Mouse (Mus musculus) heart, embryonic 12.5 days (tissue): Measurements from ENCODE around the gene Mgst3. TPM values are rescaled to one million over a fixed set of nuclear protein-coding genes. Genes with fewer than 3 reads are reported as not detected.
A peak's percentile ranks its signal among the peaks of the same experiment; 100 is the strongest.

ENCODE experiments used
- ATAC-seq: fragments of 200-750 bp; cut with Nextera tagmentation; 2 replicates; pipeline ENCODE4 v1.8.0; 2017; ENCODE audit warnings: moderate TSS enrichment, moderate library complexity; ENCODE audit not compliant: insufficient number of reproducible peaks, low FRiP score
- H3K27ac ChIP-seq: fragments of 300-500 bp; sonication (generic); 2 replicates; pipeline ENCODE4 v1.5.1; 2016; ENCODE audit warnings: mild to moderate bottlenecking, moderate library complexity; ENCODE audit not compliant: poor library complexity, severe bottlenecking
- H3K27me3 ChIP-seq: fragments of 300-500 bp; sonication (generic); replicated peaks from 2 replicates; pipeline ENCODE4 v1.6.1; 2016; ENCODE audit warnings: mild to moderate bottlenecking, moderate library complexity
- H3K36me3 ChIP-seq: fragments of 300-500 bp; sonication (generic); 2 replicates; pipeline ENCODE4 v1.6.1; 2016; ENCODE audit warnings: mild to moderate bottlenecking, moderate library complexity
- H3K4me1 ChIP-seq: fragments of 300-500 bp; sonication (generic); replicated peaks from 2 replicates; pipeline ENCODE4 v1.6.1; 2016; ENCODE audit warnings: mild to moderate bottlenecking
- H3K4me2 ChIP-seq: fragments of 300-500 bp; sonication (generic); 2 replicates; pipeline ENCODE4 v1.6.1; 2016; ENCODE audit warnings: mild to moderate bottlenecking, moderate library complexity
- H3K4me3 ChIP-seq: fragments of 300-500 bp; sonication (generic); 2 replicates; pipeline ENCODE4 v1.5.1; 2016; ENCODE audit warnings: mild to moderate bottlenecking
- H3K9ac ChIP-seq: fragments of 300-500 bp; sonication (generic); 2 replicates; pipeline ENCODE4 v1.6.1; 2016; ENCODE audit warnings: mild to moderate bottlenecking, moderate library complexity
- H3K9me3 ChIP-seq: fragments of 300-500 bp; sonication (generic); replicated peaks from 2 replicates; pipeline ENCODE4 v1.6.1; 2016; ENCODE audit warnings: mild to moderate bottlenecking, moderate library complexity
- WGBS: fragments of 180-500 bp; shearing (Covaris S2); methylation state at CpG from one replicate; pipeline ENCODE4 v1.1.7; 2016; 5-methylcytosine and 5-hydroxymethylcytosine counted together
- polyA plus RNA-seq: library from polyadenylated mRNA; unstranded; fragments of >200 nt; fragmentation: Nextera tagmentation; extraction: Ambion mirVana; gene quantifications from 2 replicates; pipeline ENCODE4 v1.2.1, GENCODE M21; 2016

Gene Mgst3
- polyA plus RNA-seq, result 108 TPM in 2 replicates

DNA sequence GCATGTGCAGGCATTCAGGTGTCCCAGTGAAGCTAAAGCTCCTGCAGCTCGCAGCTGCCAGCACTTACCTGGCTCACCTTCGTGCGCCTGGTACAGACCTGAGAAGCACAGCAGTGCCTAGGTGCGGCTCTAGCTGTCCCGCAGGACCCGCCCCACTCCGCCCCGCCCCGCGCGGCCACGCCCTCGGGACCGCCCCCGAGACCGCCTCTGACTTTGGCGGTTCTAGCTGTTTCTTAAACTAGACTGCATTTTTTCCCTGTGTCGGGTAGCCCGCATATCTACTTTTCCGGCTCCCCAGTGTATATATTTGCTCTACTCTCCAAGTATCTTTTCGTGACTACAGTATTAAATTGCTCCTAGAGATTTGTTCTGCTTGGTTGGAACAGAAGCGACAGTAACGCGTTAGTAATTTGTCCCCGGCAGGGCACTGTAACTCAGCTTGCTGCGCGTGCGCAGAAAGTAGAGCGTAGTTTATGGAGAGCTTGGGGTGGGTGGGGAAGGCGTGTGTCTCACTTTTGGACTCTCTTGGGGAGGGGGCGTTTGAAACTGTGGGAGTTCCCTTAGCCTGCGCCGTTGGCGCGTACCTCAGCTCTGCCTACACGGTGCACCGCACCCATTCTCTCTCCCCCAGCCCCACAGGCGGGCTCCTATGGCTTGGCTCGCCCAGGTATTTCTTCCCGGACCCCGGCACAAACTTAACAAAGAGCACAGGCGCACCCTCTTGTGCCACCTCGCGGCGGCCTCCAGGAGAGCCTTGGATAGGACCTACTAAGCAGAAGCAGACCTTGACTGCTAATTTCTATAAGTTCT lies at the start of gene Mgst3:
Mgst3 (minus strand) TSS at position 159 of the 810 bp plus-strand sequence.
- Histone ChIP-seq H3K36me3 (no peaks in the 10 kb centered on the region), H3K9ac (peak within 1 kb of the TSS; percentile 89), H3K4me2 (peak within 1 kb of the TSS; percentile 88), H3K27ac (peak within 1 kb of the TSS; percentile 87), H3K4me3 (peak within 1 kb of the TSS; percentile 86), H3K27me3 (peaks cover 13% of the 10 kb centered on the region), H3K4me1 (peaks cover 16% of the 10 kb centered on the region), H3K9me3 (no peaks in the 10 kb centered on the region)
- ATAC-seq, result peak; percentile 97
- WGBS, result under 1% methylated on average over 45 of the region's 45 CpGs

DNA sequence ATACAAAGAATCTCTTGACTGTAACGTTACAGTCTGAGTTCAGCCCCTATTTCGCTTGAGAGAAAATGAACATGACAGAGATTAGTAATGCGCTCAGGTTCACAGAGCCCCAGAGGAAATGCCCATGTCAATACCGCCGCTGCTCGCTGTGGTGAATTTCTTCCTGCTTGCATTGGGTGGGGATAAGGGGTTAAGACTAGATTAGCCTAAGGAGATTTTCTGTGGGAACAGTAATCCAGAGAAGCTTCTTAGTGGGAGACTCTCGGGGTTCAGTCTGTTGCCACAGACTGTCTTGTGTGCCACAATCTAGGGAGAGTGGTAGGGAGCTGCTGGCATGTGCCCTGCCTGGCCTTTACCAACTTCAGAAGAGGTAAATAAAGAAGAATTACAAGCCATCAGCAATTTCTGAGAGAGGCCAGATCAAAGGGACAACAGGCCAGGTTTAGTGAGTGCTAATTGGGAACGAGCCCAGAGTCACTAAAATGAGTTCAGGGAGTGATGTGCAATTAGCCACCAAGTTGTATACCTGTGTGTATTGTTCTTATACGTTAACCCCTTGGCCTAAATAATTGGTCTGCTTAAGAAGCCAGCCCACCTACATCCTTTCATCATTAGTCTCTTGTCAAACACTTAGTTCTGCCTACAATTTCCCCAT lies 44.7 kb upstream of the Mgst3 start:
- Histone ChIP-seq H3K36me3 (no peaks in the 10 kb centered on the region), H3K4me1 (no peaks in the 10 kb centered on the region), H3K27me3 (peaks cover 9% of the 10 kb centered on the region), H3K9ac (no peak overlapping the region), H3K9me3 (no peaks in the 10 kb centered on the region), H3K27ac (no peak overlapping the region), H3K4me3 (no peak overlapping the region), H3K4me2 (no peak overlapping the region)
- 68% methylated on average over 9 of the region's 9 CpGs for WGBS
- no peak for ATAC-seq

DNA sequence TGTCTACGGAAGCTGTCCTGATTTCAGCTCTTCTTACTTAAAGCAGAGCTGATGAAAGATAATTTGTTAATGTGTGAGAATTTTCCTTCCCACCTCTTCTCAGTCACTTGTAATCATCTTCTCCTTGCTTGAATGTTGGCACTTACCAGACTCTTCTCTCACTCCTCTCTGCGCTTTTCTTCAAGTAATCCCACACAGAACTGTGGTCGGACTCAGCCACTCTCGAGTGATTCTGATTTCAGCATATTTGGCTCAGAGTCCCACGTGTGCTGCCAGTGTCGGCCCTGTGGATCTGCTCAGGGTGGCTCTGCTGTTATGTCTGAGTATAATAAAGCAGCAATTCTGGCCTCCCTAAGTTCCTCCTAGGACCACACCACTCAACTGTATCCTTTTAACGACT lies 43.5 kb upstream of the Mgst3 start:
- peaks cover 15% of the 10 kb centered on the region for H3K27me3 ChIP-seq
- 70% methylated on average over 7 of the region's 7 CpGs for WGBS
- no peaks in the 10 kb centered on the region for H3K9me3 ChIP-seq

DNA sequence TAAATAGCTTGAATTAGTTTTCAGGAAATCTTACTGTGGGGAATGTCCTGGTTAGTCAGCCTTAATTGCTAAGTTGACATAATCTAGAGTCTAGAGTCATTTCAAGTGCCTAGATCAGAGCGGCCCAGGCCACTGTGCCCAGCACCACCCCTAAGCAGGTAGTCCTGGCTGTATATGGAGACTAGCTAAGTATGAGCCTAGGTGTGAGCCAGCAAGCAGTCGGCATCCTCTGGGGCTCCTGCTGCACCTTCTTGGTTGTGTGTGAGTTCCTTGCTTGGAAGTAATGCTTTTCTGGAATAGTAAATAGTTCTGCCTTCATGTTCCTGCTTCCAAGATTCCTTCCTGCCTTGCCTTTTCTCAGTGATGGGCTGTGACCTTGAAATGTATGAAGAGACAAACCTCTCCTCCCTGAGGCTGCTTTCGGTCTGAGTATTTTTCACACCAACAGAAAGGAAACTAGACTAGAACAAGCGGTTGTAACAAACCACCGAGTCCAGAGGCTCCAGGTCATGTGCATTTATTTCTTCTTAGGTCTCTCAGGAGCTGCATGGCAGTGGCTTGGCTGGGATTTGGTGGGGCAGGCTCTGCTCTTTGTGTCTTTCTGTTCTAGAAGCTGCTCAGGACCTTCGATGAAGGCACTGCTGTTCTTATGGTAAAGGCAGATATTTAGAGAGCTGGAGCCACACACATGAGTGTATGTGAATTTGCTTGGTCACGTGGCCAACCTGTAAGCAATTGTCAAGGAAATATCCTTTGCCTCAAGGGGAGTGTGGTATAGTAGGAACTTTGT lies 42.7 kb upstream of the Mgst3 start:
- H3K9me3 ChIP-seq, result no peaks in the 10 kb centered on the region
- H3K27me3 ChIP-seq, result peaks cover 15% of the 10 kb centered on the region
- H3K36me3 ChIP-seq, result no peaks in the 10 kb centered on the region
- ATAC-seq, result no peak
- H3K4me2 ChIP-seq, result no peak overlapping the region
- H3K9ac ChIP-seq, result no peak overlapping the region
- WGBS, result 78% methylated on average over 7 of the region's 7 CpGs
- no peak overlapping the region for H3K4me3 ChIP-seq
- no peak overlapping the region for H3K27ac ChIP-seq
- H3K4me1 ChIP-seq, result no peaks in the 10 kb centered on the region

More for the DNA sequence above, 43.5 kb upstream of the Mgst3 start:
- H3K27ac ChIP-seq, result no peak overlapping the region
- no peaks in the 10 kb centered on the region for H3K4me1 ChIP-seq
- H3K9ac ChIP-seq, result no peak overlapping the region
- ATAC-seq, result no peak
- H3K36me3 ChIP-seq, result no peaks in the 10 kb centered on the region
- no peak overlapping the region for H3K4me2 ChIP-seq
- H3K4me3 ChIP-seq, result no peak overlapping the region

DNA sequence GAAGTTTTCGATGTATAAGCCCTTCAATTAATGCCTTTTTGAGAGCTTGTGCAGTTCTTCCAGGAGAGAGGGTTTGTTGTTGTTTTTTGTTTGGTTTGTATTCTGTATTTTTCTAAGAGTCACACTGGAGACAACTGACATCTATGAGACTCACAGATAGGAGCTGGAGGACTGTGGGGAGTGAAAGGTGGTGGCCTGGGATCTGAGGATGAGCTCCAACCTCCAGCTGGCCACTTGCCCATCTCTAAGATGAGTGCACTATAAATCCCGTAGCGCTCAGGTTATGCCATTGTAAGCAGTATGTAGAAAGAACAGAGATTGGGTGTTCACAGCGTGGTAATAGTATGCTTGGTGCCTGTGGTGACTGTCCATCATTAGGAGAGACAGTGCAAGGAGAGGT lies 41.3 kb upstream of the Mgst3 start:
- H3K9ac ChIP-seq, result no peak overlapping the region
- H3K9me3 ChIP-seq, result no peaks in the 10 kb centered on the region
- H3K4me1 ChIP-seq, result no peaks in the 10 kb centered on the region
- no peak overlapping the region for H3K4me3 ChIP-seq
- H3K27me3 ChIP-seq, result peaks cover 23% of the 10 kb centered on the region
- no peak overlapping the region for H3K27ac ChIP-seq
- H3K36me3 ChIP-seq, result no peaks in the 10 kb centered on the region
- no peak overlapping the region for H3K4me2 ChIP-seq
- no peak for ATAC-seq
- WGBS, result 85% methylated on average over 4 of the region's 4 CpGs

DNA sequence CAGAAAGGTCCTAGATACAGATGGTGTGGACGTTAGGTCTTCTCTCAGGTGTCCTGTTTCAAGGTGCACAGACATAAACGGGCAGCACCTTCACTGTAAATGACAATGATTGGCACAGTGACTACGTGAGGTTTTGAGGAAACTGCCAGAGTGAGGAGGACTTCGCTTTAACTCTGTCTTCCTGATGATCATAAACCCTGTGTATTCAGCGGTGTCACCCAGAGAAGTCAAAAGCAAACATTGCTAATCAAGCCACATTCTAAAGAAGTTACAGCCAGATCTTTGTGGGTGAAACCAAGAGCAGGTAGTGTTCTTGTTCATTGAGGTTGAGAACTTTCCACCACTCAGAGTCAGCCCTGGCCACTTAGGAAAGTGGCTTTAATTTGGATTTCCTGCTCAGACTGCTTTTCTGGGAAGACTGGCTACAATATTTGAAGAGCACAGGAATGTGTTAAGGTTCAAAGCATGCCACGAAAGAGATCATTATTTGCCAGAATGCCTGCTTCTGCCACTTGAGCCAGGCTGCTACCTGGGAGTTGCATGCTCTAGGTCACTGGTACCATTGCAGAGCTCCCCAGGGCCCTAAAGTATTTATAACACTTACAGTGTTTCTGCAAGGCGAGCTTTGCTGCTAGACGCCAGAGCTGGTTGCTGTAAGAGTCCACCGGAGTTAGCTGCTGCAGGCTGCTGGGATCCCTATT lies 37.5 kb upstream of the Mgst3 start:
- no peaks in the 10 kb centered on the region for H3K4me1 ChIP-seq
- WGBS, result 61% methylated on average over 9 of the region's 9 CpGs
- peaks cover 30% of the 10 kb centered on the region for H3K27me3 ChIP-seq
- H3K4me2 ChIP-seq, result no peak overlapping the region
- no peak overlapping the region for H3K4me3 ChIP-seq
- H3K9me3 ChIP-seq, result no peaks in the 10 kb centered on the region
- H3K27ac ChIP-seq, result no peak overlapping the region
- H3K9ac ChIP-seq, result no peak overlapping the region
- no peak for ATAC-seq
- no peaks in the 10 kb centered on the region for H3K36me3 ChIP-seq

DNA sequence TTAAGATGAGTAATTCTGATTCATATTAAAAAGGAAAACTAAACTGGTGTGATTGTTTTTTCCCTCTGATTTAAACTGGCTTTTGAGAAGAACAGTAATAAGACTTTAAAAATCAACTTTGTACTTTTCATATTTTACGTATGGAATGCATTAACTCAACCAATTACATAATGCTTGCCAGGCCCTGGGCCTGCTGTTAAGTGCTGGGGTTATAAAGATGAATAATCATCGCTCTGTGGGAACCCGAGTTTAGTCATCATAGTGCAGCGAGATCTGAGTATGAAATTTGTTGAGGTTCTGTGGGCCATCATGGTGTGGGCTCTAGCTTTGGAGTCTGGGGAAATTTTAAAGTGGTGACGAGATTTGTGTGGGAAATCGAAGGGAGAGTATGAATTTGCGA lies 33.0 kb upstream of the Mgst3 start:
- H3K36me3 ChIP-seq, result no peaks in the 10 kb centered on the region
- H3K4me3 ChIP-seq, result no peak overlapping the region
- no peak overlapping the region for H3K9ac ChIP-seq
- 85% methylated on average over 7 of the region's 7 CpGs for WGBS
- peaks cover 15% of the 10 kb centered on the region for H3K27me3 ChIP-seq
- H3K4me1 ChIP-seq, result peaks cover 7% of the 10 kb centered on the region
- no peak overlapping the region for H3K4me2 ChIP-seq
- ATAC-seq, result no peak
- no peak overlapping the region for H3K27ac ChIP-seq
- H3K9me3 ChIP-seq, result no peaks in the 10 kb centered on the region

DNA sequence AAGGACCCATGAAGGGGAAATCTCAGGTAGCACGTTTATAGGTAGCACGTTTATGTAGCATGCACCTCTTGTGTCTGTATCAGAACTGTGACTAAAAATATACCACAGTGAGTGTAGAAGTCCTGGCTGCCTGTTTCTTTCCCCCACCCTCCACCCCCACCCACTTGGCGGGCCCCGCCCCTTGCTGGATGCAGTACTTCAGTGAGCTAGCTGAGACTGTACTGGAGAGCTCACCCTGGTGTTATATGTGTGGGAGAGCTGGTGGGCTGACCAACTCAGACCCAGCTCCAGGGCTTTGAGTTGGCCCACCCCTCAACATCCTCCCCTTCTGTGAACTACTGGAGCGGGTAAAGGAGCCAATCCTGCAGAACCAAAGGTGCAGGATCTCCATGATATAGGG lies 31.9 kb upstream of the Mgst3 start:
- 58% methylated on average over 5 of the region's 5 CpGs for WGBS
- no peak for ATAC-seq
- peaks cover 10% of the 10 kb centered on the region; the same call in 1 of the 2 replicates for H3K27me3 ChIP-seq

DNA sequence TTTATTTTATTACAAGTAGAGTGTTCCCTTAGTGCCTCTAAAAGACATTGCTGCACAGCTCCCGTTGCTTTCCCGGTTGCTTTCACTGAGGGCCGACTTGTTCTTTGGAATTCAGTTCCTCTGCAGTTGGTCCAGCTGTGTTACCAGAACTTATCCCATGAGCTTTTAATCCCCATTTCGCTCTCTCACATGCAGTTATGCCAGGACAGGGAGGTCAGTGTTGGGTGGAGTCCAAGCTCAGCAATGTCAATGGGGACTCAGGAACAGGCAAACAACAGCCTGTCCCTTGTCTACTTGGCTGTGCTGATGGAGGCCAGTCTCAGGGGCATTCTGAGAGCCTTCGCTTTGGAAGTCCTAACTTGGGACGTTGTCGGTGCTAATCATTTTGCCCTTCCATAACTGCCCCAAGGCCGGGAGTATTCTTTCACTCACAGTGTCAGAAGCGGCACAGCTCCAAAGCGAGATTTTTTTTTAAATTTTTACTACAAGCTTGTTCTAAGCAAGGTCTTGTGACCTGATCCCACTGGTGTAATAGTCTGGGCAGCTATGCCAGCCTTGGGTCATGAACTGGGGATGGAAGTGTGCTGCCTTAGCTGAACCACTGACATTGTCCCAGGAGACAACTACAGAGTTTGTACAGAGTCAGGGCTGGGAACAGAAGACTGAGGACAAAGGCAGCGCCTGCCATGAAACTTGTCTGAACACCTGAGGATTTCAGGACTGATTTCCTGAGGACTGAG lies 29.0 kb upstream of the Mgst3 start:
- H3K9me3 ChIP-seq, result no peaks in the 10 kb centered on the region
- 78% methylated on average over 11 of the region's 11 CpGs for WGBS
- H3K9ac ChIP-seq, result no peak overlapping the region
- H3K36me3 ChIP-seq, result no peaks in the 10 kb centered on the region
- H3K27me3 ChIP-seq, result 0 out of 2 replicates have a peak, but pooled peaks cover 4% of the 10 kb centered on the region
- ATAC-seq, result no peak
- no peak overlapping the region for H3K4me2 ChIP-seq
- H3K27ac ChIP-seq, result no peak overlapping the region
- H3K4me1 ChIP-seq, result peaks cover 7% of the 10 kb centered on the region
- H3K4me3 ChIP-seq, result no peak overlapping the region

More for the DNA sequence above, 31.9 kb upstream of the Mgst3 start:
- Histone ChIP-seq H3K4me2 (no peak overlapping the region), H3K27ac (no peak overlapping the region), H3K9me3 (no peaks in the 10 kb centered on the region), H3K36me3 (no peaks in the 10 kb centered on the region), H3K4me3 (no peak overlapping the region), H3K4me1 (peaks cover 7% of the 10 kb centered on the region), H3K9ac (no peak overlapping the region)

DNA sequence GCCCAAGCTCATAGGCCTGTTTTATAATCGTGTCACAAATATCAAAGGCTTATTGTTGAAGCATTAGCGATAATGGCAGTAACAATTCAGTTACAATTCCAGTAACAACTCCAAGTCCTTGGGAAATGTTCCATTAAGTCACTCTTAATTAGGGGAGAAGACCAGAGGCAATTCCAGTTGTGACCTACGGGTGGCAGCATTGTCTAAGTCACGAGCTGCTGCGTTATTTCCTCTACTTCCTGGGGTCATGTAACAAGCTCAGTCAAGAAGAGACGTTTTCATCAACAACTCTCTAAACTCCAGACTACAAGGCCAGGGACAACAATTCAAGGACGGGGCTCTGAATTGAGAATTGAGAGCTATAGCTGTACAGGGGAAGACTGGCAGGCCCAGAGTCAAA lies 21.2 kb upstream of the Mgst3 start:
- WGBS, result 4% methylated on average over 7 of the region's 7 CpGs
- ATAC-seq, result no peak
- H3K4me2 ChIP-seq, result no peak overlapping the region

More for the DNA sequence above, 21.2 kb upstream of the Mgst3 start:
- Histone ChIP-seq H3K9ac (no peak overlapping the region), H3K36me3 (no peaks in the 10 kb centered on the region), H3K27ac (no peak overlapping the region), H3K4me3 (no peak overlapping the region), H3K4me1 (no peaks in the 10 kb centered on the region), H3K9me3 (no peaks in the 10 kb centered on the region), H3K27me3 (peaks cover 10% of the 10 kb centered on the region)
